Mouse (Mus musculus) bone marrow, adult 2 months (tissue): Measurements from ENCODE around the gene Kalrn.

Experiments used
- CTCF ChIP-seq: fragments of 200-500 bp; IDR thresholded peaks from 2 replicates; pipeline ENCODE4 v1.5.1; 2011; ENCODE audit warnings: low read length, control low read depth; ENCODE audit not compliant: control insufficient read depth, insufficient read depth
- POLR2A ChIP-seq: fragments of 200-500 bp; IDR thresholded peaks from 2 replicates; pipeline ENCODE4 v1.6.1; 2011; ENCODE audit warnings: low read depth, mild to moderate bottlenecking, control low read depth, low read length, borderline replicate concordance; ENCODE audit not compliant: control insufficient read depth

DNA sequence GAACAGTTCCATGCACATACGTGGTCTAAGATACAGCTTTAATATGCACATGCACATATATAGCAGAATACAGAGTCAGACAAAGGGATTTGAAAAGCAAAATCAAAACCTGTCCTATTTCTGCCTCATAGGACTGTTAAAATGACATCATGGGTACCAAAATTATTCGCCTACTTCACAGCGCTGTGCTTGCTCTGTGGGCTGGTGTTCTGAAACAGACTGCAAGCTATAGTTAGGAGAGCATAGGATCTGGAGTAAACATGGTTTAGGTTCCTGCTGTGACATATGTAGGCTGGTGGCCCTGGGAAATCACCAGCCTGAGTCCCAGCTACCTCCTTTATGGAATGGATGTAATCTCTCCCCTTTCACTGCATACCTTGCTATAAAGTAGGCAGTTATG is 320.7 kb downstream of the Kalrn start:
- TF ChIP-seq CTCF (no peak), POLR2A (no peak)
